Mouse (Mus musculus) intestine, embryonic 14.5 days (tissue): ENCODE measurements around the gene Ezh1. TPM values are rescaled to one million over a fixed set of nuclear protein-coding genes. Genes with fewer than 3 reads are reported as not detected.
A peak's percentile ranks its signal among the peaks of the same experiment; 100 is the strongest.

Source experiments
- ATAC-seq: fragments of 200-750 bp; cut with Nextera tagmentation; replicated peaks from 2 replicates; pipeline ENCODE4 v1.8.0; 2017; ENCODE audit warnings: low read depth, moderate number of reproducible peaks, moderate TSS enrichment, moderate library complexity; ENCODE audit not compliant: low FRiP score, low TSS enrichment
- DNase-seq: peaks from one replicate; pipeline ENCODE4 v3.0.0-alpha.2; 2018; ENCODE audit warnings: low spot score
- H3K27ac ChIP-seq: fragments of 300-500 bp; sonication (generic); 2 replicates; pipeline ENCODE4 v1.5.1; 2014; ENCODE audit warnings: low read depth, mild to moderate bottlenecking, control low read depth
- H3K27me3 ChIP-seq: fragments of 300-500 bp; sonication (generic); replicated peaks from 2 replicates; pipeline ENCODE4 v1.6.1; 2014; ENCODE audit warnings: low read length, control low read depth; ENCODE audit not compliant: control insufficient read depth, insufficient read depth
- H3K36me3 ChIP-seq: fragments of 300-500 bp; sonication (generic); 2 replicates; pipeline ENCODE4 v1.6.1; 2014; ENCODE audit warnings: low read length, control low read depth; ENCODE audit not compliant: control insufficient read depth, insufficient read depth
- H3K4me1 ChIP-seq: fragments of 300-500 bp; sonication (generic); replicated peaks from 2 replicates; pipeline ENCODE4 v1.6.1; 2014; ENCODE audit warnings: low read length, control low read depth, mixed read lengths; ENCODE audit not compliant: control insufficient read depth, insufficient read depth
- H3K4me2 ChIP-seq: fragments of 300-500 bp; sonication (generic); 2 replicates; pipeline ENCODE4 v1.6.1; 2014; ENCODE audit warnings: low read length
- H3K4me3 ChIP-seq: fragments of 300-500 bp; sonication (generic); 2 replicates; pipeline ENCODE4 v1.5.1; 2014; ENCODE audit warnings: low read depth, low read length, control low read depth, mixed read lengths
- H3K9ac ChIP-seq: fragments of 300-500 bp; sonication (generic); 2 replicates; pipeline ENCODE4 v1.6.1; 2014; ENCODE audit warnings: mild to moderate bottlenecking, low read length
- H3K9me3 ChIP-seq: fragments of 300-500 bp; sonication (generic); 2 replicates; pipeline ENCODE4 v1.6.1; 2016; ENCODE audit warnings: low read length, control low read depth; ENCODE audit not compliant: control insufficient read depth
- WGBS: fragments of 180-500 bp; shearing (Covaris S2); extraction: QIAGEN DNeasy Blood & Tissue Kit; methylation state at CpG from one replicate; pipeline ENCODE4 v1.1.7; 2014; 5-methylcytosine and 5-hydroxymethylcytosine counted together
- polyA plus RNA-seq: library from polyadenylated mRNA; unstranded; fragments of >200 nt; fragmentation: Nextera tagmentation; extraction: Ambion mirVana; gene quantifications from 2 replicates; pipeline ENCODE4 v1.2.1, GENCODE M21; 2014

Gene Ezh1
- polyA plus RNA-seq, 1 experiment from 2014 or later: 20.2 TPM

GRCm38 (mm10) chr11:101199555-101199954 is 26.7 kb downstream of the Ezh1 start:
- Histone ChIP-seq H3K27ac (no peak overlapping the region), H3K9ac (no peak overlapping the region), H3K4me1 (no peaks in the 10 kb centered on the region), H3K27me3 (no peaks in the 10 kb centered on the region), H3K9me3 (no peaks in the 10 kb centered on the region), H3K4me2 (no peak overlapping the region), H3K36me3 (peaks cover 83% of the 10 kb centered on the region), H3K4me3 (no peak overlapping the region)
- ATAC-seq (no peak), DNase-seq (no peak)
- WGBS: 80% methylated on average over 3 of the region's 3 CpGs

GRCm38 (mm10) chr11:101196175-101196574 is 30.1 kb downstream of the Ezh1 start:
- peaks cover 79% of the 10 kb centered on the region for H3K36me3 ChIP-seq
- ATAC-seq: no peak

GRCm38 (mm10) chr11:101195571-101195970 is 30.7 kb downstream of the Ezh1 start:
- WGBS: 85% methylated on average over 8 of the region's 8 CpGs
- H3K27ac ChIP-seq: no peak overlapping the region
- no peaks in the 10 kb centered on the region for H3K9me3 ChIP-seq
- H3K36me3 ChIP-seq: peaks cover 75% of the 10 kb centered on the region
- no peak overlapping the region for H3K4me3 ChIP-seq
- DNase-seq: no peak
- no peak overlapping the region for H3K9ac ChIP-seq
- H3K4me2 ChIP-seq: no peak overlapping the region
- peaks cover 10% of the 10 kb centered on the region for H3K4me1 ChIP-seq
- no peak for ATAC-seq
- H3K27me3 ChIP-seq: no peaks in the 10 kb centered on the region

More at GRCm38 (mm10) chr11:101196175-101196574, 30.1 kb downstream of the Ezh1 start:
- DNase-seq: no peak
- Histone ChIP-seq H3K4me2 (no peak overlapping the region), H3K9ac (no peak overlapping the region), H3K27ac (no peak overlapping the region), H3K4me3 (no peak overlapping the region), H3K4me1 (peaks cover 4% of the 10 kb centered on the region), H3K9me3 (no peaks in the 10 kb centered on the region), H3K27me3 (no peaks in the 10 kb centered on the region)
- 86% methylated on average over 8 of the region's 8 CpGs for WGBS

GRCm38 (mm10) chr11:101195101-101195500 is 31.2 kb downstream of the Ezh1 start:
- Histone ChIP-seq H3K36me3 (peaks cover 70% of the 10 kb centered on the region), H3K9me3 (no peaks in the 10 kb centered on the region), H3K9ac (no peak overlapping the region), H3K4me1 (peaks cover 15% of the 10 kb centered on the region), H3K4me3 (no peak overlapping the region), H3K27me3 (no peaks in the 10 kb centered on the region), H3K4me2 (no peak overlapping the region), H3K27ac (no peak overlapping the region)
- ATAC-seq (no peak), DNase-seq (no peak)
- 53% methylated on average over 1 of the region's 1 CpGs for WGBS

- DNase-seq (no peak), ATAC-seq (no peak)
- peaks cover 66% of the 10 kb centered on the region for H3K36me3 ChIP-seq
- H3K4me3 ChIP-seq: no peak overlapping the region
- H3K27me3 ChIP-seq: no peaks in the 10 kb centered on the region
- WGBS: 86% methylated on average over 6 of the region's 6 CpGs
- H3K4me2 ChIP-seq: no peak overlapping the region
- no peaks in the 10 kb centered on the region for H3K9me3 ChIP-seq
- no peak overlapping the region for H3K27ac ChIP-seq
- no peak overlapping the region for H3K9ac ChIP-seq
- peaks cover 19% of the 10 kb centered on the region for H3K4me1 ChIP-seq
Observed at GRCm38 (mm10) chr11:101194643-101195042, 31.6 kb downstream of the Ezh1 start.

- no peak overlapping the region for H3K4me2 ChIP-seq
- H3K27ac ChIP-seq: no peak overlapping the region
- H3K9me3 ChIP-seq: no peaks in the 10 kb centered on the region
- WGBS: 77% methylated on average over 5 of the region's 5 CpGs
- no peak for ATAC-seq
- H3K36me3 ChIP-seq: peaks cover 61% of the 10 kb centered on the region
- no peak for DNase-seq
- no peak overlapping the region for H3K9ac ChIP-seq
- no peaks in the 10 kb centered on the region for H3K27me3 ChIP-seq
- H3K4me1 ChIP-seq: peaks cover 24% of the 10 kb centered on the region
- no peak overlapping the region for H3K4me3 ChIP-seq
Observed at GRCm38 (mm10) chr11:101194137-101194536, 32.1 kb downstream of the Ezh1 start.

- WGBS: 91% methylated on average over 7 of the region's 7 CpGs
- peaks cover 31% of the 10 kb centered on the region for H3K4me1 ChIP-seq
- no peak overlapping the region for H3K4me2 ChIP-seq
- no peak overlapping the region for H3K9ac ChIP-seq
- ATAC-seq: no peak
- no peaks in the 10 kb centered on the region for H3K27me3 ChIP-seq
- H3K4me3 ChIP-seq: no peak overlapping the region
- no peak for DNase-seq
- H3K9me3 ChIP-seq: no peaks in the 10 kb centered on the region
- no peak overlapping the region for H3K27ac ChIP-seq
- peaks cover 50% of the 10 kb centered on the region for H3K36me3 ChIP-seq
Observed at GRCm38 (mm10) chr11:101193076-101193475, 33.2 kb downstream of the Ezh1 start.

GRCm38 (mm10) chr11:101192646-101193045 is 33.6 kb downstream of the Ezh1 start:
- DNase-seq: no peak
- Histone ChIP-seq H3K4me2 (no peak overlapping the region), H3K27ac (no peak overlapping the region), H3K4me3 (no peak overlapping the region), H3K36me3 (peaks cover 46% of the 10 kb centered on the region), H3K4me1 (peaks cover 31% of the 10 kb centered on the region), H3K27me3 (no peaks in the 10 kb centered on the region), H3K9me3 (no peaks in the 10 kb centered on the region), H3K9ac (no peak overlapping the region)
- 91% methylated on average over 6 of the region's 6 CpGs for WGBS
- ATAC-seq: no peak

GRCm38 (mm10) chr11:101191919-101192470 is 34.3 kb downstream of the Ezh1 start:
- DNase-seq (no peak), ATAC-seq (no peak)
- Histone ChIP-seq H3K4me1 (peaks cover 31% of the 10 kb centered on the region), H3K4me3 (no peak overlapping the region), H3K9ac (no peak overlapping the region), H3K36me3 (peaks cover 40% of the 10 kb centered on the region), H3K27me3 (no peaks in the 10 kb centered on the region), H3K4me2 (no peak overlapping the region), H3K9me3 (no peaks in the 10 kb centered on the region), H3K27ac (peak overlapping the region; percentile 93; the same call in 1 of the 2 replicates)
- WGBS: 71% methylated on average over 4 of the region's 4 CpGs
